Mouse (Mus musculus) heart, embryonic 16.5 days (tissue): ENCODE data around the gene Twnk. TPM values are rescaled to one million over a fixed set of nuclear protein-coding genes. Genes with fewer than 3 reads are reported as not detected.

ENCODE experiments used
- ATAC-seq: fragments of 200-750 bp; cut with Nextera tagmentation; replicated peaks from 2 replicates; pipeline ENCODE4 v1.8.0; 2017; ENCODE audit warnings: moderate number of reproducible peaks; ENCODE audit not compliant: insufficient read depth, low FRiP score; ENCODE audit errors: extremely low read depth
- H3K27ac ChIP-seq: fragments of 300-500 bp; sonication (generic); 2 replicates; pipeline ENCODE4 v1.5.1; 2014; ENCODE audit warnings: mild to moderate bottlenecking, low read length, control low read depth, moderate library complexity
- H3K27me3 ChIP-seq: fragments of 300-500 bp; sonication (generic); 2 replicates; pipeline ENCODE4 v1.6.1; 2014; ENCODE audit warnings: low read length, mixed read lengths; ENCODE audit not compliant: control insufficient read depth, insufficient read depth
- H3K36me3 ChIP-seq: fragments of 300-500 bp; sonication (generic); 2 replicates; pipeline ENCODE4 v1.6.1; 2014; ENCODE audit not compliant: control insufficient read depth, insufficient read depth
- H3K4me1 ChIP-seq: fragments of 300-500 bp; sonication (generic); 2 replicates; pipeline ENCODE4 v1.6.1; 2014; ENCODE audit warnings: low read length, mixed read lengths; ENCODE audit not compliant: control insufficient read depth, insufficient read depth
- H3K4me2 ChIP-seq: fragments of 300-500 bp; sonication (generic); 2 replicates; pipeline ENCODE4 v1.6.1; 2014; ENCODE audit warnings: low read depth, mild to moderate bottlenecking, control low read depth, low read length
- H3K4me3 ChIP-seq: fragments of 300-500 bp; sonication (generic); 2 replicates; pipeline ENCODE4 v1.5.1; 2014; ENCODE audit warnings: mild to moderate bottlenecking, control low read depth, low read length
- H3K9ac ChIP-seq: fragments of 300-500 bp; sonication (generic); 2 replicates; pipeline ENCODE4 v1.6.1; 2014; ENCODE audit warnings: low read length, control low read depth
- H3K9me3 ChIP-seq: fragments of 300-500 bp; sonication (generic); replicated peaks from 2 replicates; pipeline ENCODE4 v1.6.1; 2016; ENCODE audit warnings: low read length; ENCODE audit not compliant: control insufficient read depth
- WGBS: fragments of 180-500 bp; shearing (Covaris S2); extraction: QIAGEN DNeasy Blood & Tissue Kit; methylation state at CpG from one replicate; pipeline ENCODE4 v1.1.7; 2014; 5-methylcytosine and 5-hydroxymethylcytosine counted together
- polyA plus RNA-seq: library from polyadenylated mRNA; unstranded; fragments of >200 nt; fragmentation: Nextera tagmentation; extraction: Ambion mirVana; gene quantifications from 2 replicates; pipeline ENCODE4 v1.2.1, GENCODE M21; 2015

The Twnk gene
- polyA plus RNA-seq, 1 experiment from 2014 or later = 23.2 TPM

DNA sequence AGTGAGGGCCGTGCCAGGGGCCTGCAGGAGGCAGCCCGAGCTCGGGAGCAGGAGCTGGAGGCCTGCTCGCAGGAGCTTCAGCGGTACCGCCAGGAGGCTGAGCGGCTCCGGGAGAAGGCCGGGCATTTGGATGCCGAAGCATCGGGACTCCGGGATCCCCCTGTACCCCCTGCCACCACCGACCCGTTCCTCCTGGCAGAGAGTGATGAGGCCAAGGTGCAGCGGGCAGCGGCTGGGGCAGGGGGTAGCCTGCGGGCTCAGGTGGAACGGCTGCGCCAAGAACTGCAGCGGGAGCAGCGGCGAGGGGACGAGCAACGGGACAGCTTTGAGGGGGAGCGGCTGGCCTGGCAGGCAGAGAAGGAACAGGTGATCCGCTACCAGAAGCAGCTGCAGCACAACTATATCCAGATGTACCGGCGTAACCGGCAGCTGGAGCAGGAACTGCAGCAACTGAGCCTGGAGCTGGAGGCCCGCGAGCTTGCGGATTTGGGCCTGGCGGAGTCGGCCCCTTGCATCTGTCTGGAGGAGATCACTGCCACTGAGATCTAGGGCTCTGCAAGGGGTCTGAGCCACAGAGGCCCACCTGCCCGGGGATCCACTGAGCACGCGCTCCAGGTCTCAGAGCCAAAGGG lies 20.6 kb downstream of the Twnk start:
- H3K9me3 ChIP-seq = no peaks in the 10 kb centered on the region
- ATAC-seq = no peak
- H3K4me3 ChIP-seq = no peak overlapping the region
- peaks cover 20% of the 10 kb centered on the region for H3K4me1 ChIP-seq
- H3K9ac ChIP-seq = no peak overlapping the region
- H3K27ac ChIP-seq = no peak overlapping the region
- no peaks in the 10 kb centered on the region for H3K27me3 ChIP-seq
- H3K4me2 ChIP-seq = no peak overlapping the region
- WGBS = 91% methylated on average over 37 of the region's 37 CpGs
- peaks cover 52% of the 10 kb centered on the region for H3K36me3 ChIP-seq

DNA sequence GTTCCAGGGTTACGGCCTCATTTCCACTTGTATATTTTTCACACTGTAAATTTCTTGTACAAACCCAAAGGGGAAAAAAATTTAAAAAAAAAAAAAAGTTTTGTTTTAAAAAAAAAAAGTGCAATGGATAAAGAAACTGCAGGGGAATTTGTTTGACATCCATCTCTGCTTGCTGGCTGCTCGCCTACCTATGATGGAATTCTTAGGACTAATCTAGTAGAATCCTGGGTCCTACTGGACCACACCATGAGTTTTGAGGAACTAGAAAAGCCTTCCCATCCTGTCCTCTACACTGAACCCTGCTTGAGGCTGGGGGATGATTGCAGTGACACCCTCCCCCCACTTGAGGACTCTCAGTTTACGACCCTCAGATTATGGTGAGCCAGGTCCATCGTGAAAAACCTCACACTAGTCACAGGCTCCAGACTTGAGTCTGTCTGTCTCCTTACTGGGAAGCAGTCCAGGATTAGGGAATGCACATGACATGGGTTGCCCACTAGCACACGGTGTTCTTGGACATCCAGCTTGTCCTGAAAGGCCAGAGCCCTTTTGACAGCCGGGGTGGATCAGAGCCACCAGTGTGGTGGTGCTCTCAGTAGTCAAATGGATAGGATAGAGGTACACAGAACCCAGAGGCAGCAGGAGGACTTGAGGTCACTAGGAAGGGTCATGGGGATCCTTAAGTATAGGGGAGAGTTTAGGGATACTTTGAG lies 21.7 kb downstream of the Twnk start:
- H3K27ac ChIP-seq = no peak overlapping the region; the same call in none of the 2 replicates
- peaks cover 25% of the 10 kb centered on the region for H3K4me1 ChIP-seq
- ATAC-seq = no peak
- WGBS = 62% methylated on average over 6 of the region's 6 CpGs
- H3K4me3 ChIP-seq = no peak overlapping the region
- no peak overlapping the region for H3K4me2 ChIP-seq
- H3K27me3 ChIP-seq = no peaks in the 10 kb centered on the region
- no peak overlapping the region for H3K9ac ChIP-seq
- H3K36me3 ChIP-seq = peaks cover 46% of the 10 kb centered on the region
- H3K9me3 ChIP-seq = no peaks in the 10 kb centered on the region

DNA sequence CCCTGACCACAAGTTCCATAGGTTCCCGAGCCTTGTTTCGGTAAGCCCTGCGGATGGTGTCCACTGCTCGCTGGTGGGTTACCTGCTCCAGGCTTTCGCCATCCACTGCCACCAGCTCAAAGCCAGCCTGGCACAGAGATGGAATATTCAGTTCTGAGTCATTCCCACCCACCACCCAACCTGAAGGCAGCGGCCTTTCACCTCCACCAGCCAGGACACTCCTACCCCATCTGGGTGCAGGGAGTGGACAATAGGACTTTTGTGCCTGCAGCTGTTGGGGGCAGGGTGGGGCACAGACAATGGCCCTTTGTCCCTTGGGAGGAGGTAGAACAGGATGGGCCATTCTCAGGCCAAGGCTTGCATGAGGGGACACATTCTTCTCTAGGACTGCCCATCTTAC lies 22.4 kb downstream of the Twnk start:
- ATAC-seq = no peak
- H3K9ac ChIP-seq = no peak overlapping the region
- no peak overlapping the region for H3K27ac ChIP-seq
- no peak overlapping the region for H3K4me2 ChIP-seq
- H3K27me3 ChIP-seq = no peaks in the 10 kb centered on the region
- H3K4me3 ChIP-seq = no peak overlapping the region
- WGBS = 78% methylated on average over 6 of the region's 6 CpGs
- peaks cover 30% of the 10 kb centered on the region for H3K4me1 ChIP-seq
- H3K9me3 ChIP-seq = no peaks in the 10 kb centered on the region
- H3K36me3 ChIP-seq = peaks cover 44% of the 10 kb centered on the region

DNA sequence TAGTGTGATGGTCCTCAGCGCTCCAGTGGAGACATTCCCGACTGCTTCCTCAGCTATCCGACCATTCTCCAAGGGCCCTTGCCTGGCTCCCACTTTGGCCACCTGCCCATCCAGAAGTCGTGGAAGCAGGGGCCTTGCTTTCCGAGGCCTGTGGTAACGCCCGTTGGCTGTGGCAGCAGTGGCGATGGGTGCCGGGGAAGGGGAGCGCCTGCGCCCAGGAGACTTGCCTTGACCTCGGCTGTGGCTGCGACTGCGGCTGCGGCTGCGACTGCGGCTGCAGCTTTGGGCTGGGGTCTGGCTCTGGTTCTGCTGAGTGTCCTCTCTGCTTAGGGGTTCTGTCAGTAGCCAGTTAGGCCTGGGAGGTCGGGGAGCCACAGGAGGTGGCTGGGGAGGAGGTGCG lies 23.3 kb downstream of the Twnk start:
- Histone ChIP-seq H3K36me3 (peaks cover 39% of the 10 kb centered on the region), H3K9ac (no peak overlapping the region), H3K9me3 (no peaks in the 10 kb centered on the region), H3K4me3 (no peak overlapping the region), H3K27me3 (no peaks in the 10 kb centered on the region), H3K27ac (no peak overlapping the region), H3K4me2 (no peak overlapping the region), H3K4me1 (peaks cover 30% of the 10 kb centered on the region)
- 42% methylated on average over 19 of the region's 19 CpGs for WGBS
- no peak for ATAC-seq

DNA sequence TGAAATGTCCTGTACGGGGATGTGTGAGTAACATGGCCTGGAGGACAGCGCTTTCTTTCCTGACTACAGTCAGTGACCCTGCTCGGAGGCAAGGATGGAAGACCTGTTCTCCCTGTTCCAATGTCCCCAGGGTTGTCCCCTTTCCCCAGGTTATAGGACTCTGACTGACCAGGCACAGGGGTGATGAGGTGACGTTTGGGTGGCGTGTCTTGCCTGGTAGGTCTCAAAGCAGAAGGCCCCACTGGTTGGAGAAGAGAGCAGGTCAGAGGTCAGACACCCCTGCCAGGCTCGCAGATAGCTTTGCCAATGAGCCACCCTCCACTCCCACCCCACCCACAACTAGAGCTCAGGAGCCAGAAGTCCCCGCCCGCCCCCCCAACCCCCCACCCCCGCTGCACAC lies 24.1 kb downstream of the Twnk start:
- ATAC-seq = no peak
- Histone ChIP-seq H3K36me3 (peaks cover 34% of the 10 kb centered on the region), H3K4me1 (peaks cover 30% of the 10 kb centered on the region), H3K27me3 (no peaks in the 10 kb centered on the region), H3K4me2 (no peak overlapping the region), H3K27ac (no peak overlapping the region), H3K9me3 (no peaks in the 10 kb centered on the region), H3K9ac (no peak overlapping the region), H3K4me3 (no peak overlapping the region)
- WGBS = 63% methylated on average over 9 of the region's 9 CpGs

DNA sequence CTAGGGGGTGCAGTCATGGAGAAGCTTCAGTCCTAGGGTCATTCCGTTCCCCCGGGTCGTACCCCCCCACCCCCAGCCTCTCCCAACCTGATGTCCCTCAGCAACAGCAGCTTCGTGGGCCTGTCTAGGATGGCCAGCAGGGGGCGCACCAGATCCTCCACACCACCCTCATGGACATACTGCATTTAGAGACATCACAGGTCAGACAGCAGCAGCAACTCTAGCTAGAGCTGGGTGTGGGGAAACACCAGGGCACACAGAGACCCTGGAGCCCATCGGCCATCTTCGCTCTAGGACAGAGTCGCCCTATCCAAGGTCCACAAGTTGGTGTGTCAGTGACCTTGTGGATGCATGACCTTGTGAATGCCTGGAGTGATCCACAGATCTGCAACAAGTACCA lies 24.6 kb downstream of the Twnk start:
- peaks cover 30% of the 10 kb centered on the region for H3K4me1 ChIP-seq
- no peak overlapping the region for H3K4me2 ChIP-seq
- no peaks in the 10 kb centered on the region for H3K9me3 ChIP-seq
- no peaks in the 10 kb centered on the region for H3K27me3 ChIP-seq
- H3K9ac ChIP-seq = no peak overlapping the region
- no peak overlapping the region for H3K4me3 ChIP-seq
- peaks cover 28% of the 10 kb centered on the region for H3K36me3 ChIP-seq
- 27% methylated on average over 8 of the region's 8 CpGs for WGBS
- no peak overlapping the region for H3K27ac ChIP-seq
- ATAC-seq = peak; percentile 18; the same call in 1 of the 2 replicates

DNA sequence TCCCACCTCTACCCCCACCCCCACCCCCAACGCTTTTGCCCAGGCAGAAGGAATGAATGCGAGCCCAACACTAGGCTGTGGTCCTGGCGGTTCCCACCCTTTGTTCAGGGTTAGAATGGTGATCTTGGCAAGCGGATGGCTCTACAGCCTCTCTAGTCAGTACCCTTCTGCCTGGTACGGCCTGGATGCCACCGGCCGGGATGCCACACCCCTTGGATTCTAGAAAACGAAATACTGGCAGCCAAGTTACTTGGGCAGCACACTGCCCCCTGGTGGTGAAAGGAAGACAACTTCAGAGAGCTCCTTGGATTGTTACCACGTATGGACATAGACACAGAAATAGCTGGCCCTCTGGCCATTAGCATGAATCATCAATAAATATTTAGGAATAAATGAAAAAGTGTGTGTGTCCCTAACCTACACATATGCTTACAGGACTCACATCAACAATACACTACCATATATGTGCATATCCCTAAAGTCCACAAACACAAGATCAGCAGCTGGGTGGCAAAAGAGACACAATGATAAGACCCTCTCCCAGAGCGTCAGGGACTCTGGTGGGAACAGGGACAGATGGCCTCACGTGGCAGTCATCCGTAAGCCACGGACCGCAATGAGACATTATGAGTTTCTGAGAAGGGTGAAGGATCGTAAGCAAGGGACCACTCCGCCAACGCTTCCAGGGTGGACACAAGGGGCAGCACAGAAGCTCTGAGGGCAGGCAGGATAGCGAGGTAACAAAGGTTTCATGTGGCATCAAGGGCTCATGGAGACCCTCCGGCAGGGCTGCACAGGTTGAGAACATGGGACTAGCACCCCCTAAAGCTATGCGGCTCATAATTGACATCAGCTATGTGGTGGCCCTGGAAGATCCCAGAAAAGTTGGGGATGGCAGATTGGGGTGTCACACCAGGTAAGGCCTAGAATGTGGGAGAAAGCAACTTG lies 25.6 kb downstream of the Twnk start:
- Histone ChIP-seq H3K27ac (no peak overlapping the region), H3K4me2 (peak overlapping the region; percentile 67), H3K9me3 (no peaks in the 10 kb centered on the region), H3K9ac (peak overlapping the region; percentile 60), H3K4me1 (peaks cover 30% of the 10 kb centered on the region), H3K4me3 (peak overlapping the region; percentile 39), H3K27me3 (no peaks in the 10 kb centered on the region), H3K36me3 (peaks cover 20% of the 10 kb centered on the region)
- ATAC-seq = peak; percentile 43
- 37% methylated on average over 20 of the region's 20 CpGs for WGBS

DNA sequence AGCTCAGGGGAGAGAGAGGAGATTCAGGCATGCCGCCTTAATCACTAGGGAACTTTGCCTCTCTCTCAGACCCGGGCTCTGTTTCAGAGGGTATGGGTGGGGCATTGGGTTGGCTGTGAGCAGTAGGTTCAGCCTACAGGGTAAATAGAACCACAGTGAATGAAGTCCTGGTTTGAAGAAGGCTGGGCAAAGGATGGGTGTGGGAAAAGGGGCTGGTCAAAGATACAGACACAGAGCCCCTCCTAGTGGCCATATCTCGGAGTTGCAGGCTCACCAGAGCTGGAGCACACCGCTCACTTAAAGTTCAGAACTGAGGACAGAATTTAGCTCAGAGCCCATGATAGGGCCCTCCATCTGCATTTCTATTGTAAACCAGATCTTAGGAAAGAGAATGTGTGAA lies 26.3 kb downstream of the Twnk start:
- Histone ChIP-seq H3K4me1 (peaks cover 30% of the 10 kb centered on the region), H3K9ac (no peak overlapping the region), H3K27ac (no peak overlapping the region), H3K36me3 (peaks cover 12% of the 10 kb centered on the region), H3K9me3 (no peaks in the 10 kb centered on the region), H3K4me3 (no peak overlapping the region), H3K27me3 (no peaks in the 10 kb centered on the region), H3K4me2 (no peak overlapping the region)
- ATAC-seq = peak; percentile 47; the same call in 1 of the 2 replicates
- 18% methylated on average over 4 of the region's 4 CpGs for WGBS
